Mouse (Mus musculus) CH12.LX (cell line): ENCODE measurements at regions not wholly inside any gene's neighbourhood (a gene's known extent, or its start where the extent isn't known, plus 50 kb on each side); places are given as distances from the start of the nearest gene placed in this dataset.

ENCODE experiments used
- DNase-seq: peaks from one replicate; pipeline ENCODE4 v3.0.0-alpha.2; 2013; ENCODE audit errors: extremely low read depth
- H3K27ac ChIP-seq: 2 replicates; pipeline ENCODE4 v1.5.1; 2012; ENCODE audit warnings: low read depth, mild to moderate bottlenecking, control low read depth, moderate library complexity; ENCODE audit not compliant: insufficient read depth
- H3K27me3 ChIP-seq: replicated peaks from 2 replicates; pipeline ENCODE3; 2012; ENCODE audit warnings: inconsistent platforms
- H3K36me3 ChIP-seq, 2 experiments: replicated peaks in 1 of 2; 2 replicates each; pipeline versions ENCODE3 to v1.6.1; 2012; ENCODE audit warnings: inconsistent platforms in 1 of 2, low read length in 1 of 2, mild to moderate bottlenecking in 1 of 2, mixed read lengths in 1 of 2, moderate library complexity in 1 of 2; ENCODE audit not compliant: control insufficient read depth in 1 of 2, insufficient read depth in 1 of 2
- H3K4me1 ChIP-seq, 2 experiments: 2 replicates each; pipeline ENCODE4 v1.6.1; 2012; ENCODE audit warnings: inconsistent platforms in 1 of 2, moderate library complexity in 1 of 2; ENCODE audit not compliant: insufficient read depth in 2 of 2, control insufficient read depth in 1 of 2
- H3K4me2 ChIP-seq: 2 replicates; pipeline ENCODE4 v1.6.1; 2012; ENCODE audit warnings: low read depth, mild to moderate bottlenecking, control low read depth; ENCODE audit not compliant: poor library complexity, insufficient read depth, severe bottlenecking
- H3K4me3 ChIP-seq, 3 experiments: fragments of 150-350 bp in 1 of 3; sonication (generic) in 1 of 3; replicated peaks in 1 of 3; 2 replicates each; pipeline versions ENCODE3 to v1.5.1; 2011 to 2012; ENCODE audit warnings: low read depth in 2 of 3, low read length in 2 of 3, mild to moderate bottlenecking in 2 of 3, moderate library complexity in 2 of 3, control low read depth in 1 of 3, improper control_type of control experiment in 1 of 3, inconsistent platforms in 1 of 3, mixed read lengths in 1 of 3; ENCODE audit not compliant: poor library complexity in 1 of 3
- H3K79me2 ChIP-seq: replicated peaks from 2 replicates; pipeline ENCODE4 v1.6.1; 2012; ENCODE audit warnings: mild to moderate bottlenecking, moderate library complexity; ENCODE audit not compliant: control insufficient read depth, poor library complexity, insufficient read depth, severe bottlenecking; ENCODE audit errors: extremely low read depth
- H3K9ac ChIP-seq: 2 replicates; pipeline ENCODE4 v1.6.1; 2012; ENCODE audit warnings: low read depth, mild to moderate bottlenecking, control low read depth, moderate library complexity; ENCODE audit not compliant: insufficient read depth
- H3K9me3 ChIP-seq: replicated peaks from 2 replicates; pipeline ENCODE3; 2012; ENCODE audit warnings: low read length, inconsistent platforms, mixed read lengths
- BHLHE40 ChIP-seq: IDR thresholded peaks from 2 replicates; pipeline ENCODE4 v1.6.1; 2011; ENCODE audit warnings: mild to moderate bottlenecking, low read depth, low read length, improper control_type of control experiment
- CTCF ChIP-seq, 2 experiments: IDR thresholded peaks in 1 of 2; conservative IDR thresholded peaks in 1 of 2; 2 replicates each; pipeline ENCODE4 v1.5.1; 2011 to 2012; ENCODE audit warnings: low read depth in 2 of 2, low read length in 2 of 2, improper control_type of control experiment in 1 of 2, inconsistent platforms in 1 of 2, mild to moderate bottlenecking in 1 of 2, moderate library complexity in 1 of 2
- E2F4 ChIP-seq: IDR thresholded peaks from 2 replicates; pipeline ENCODE4 v1.6.1; 2011; ENCODE audit warnings: low read depth, low read length, improper control_type of control experiment; ENCODE audit not compliant: insufficient replicate concordance
- EP300 ChIP-seq: IDR thresholded peaks from 2 replicates; pipeline ENCODE4 v1.6.1; 2011; ENCODE audit warnings: low read length, improper control_type of control experiment
- ETS1 ChIP-seq: conservative IDR thresholded peaks from 2 replicates; pipeline ENCODE4 v1.6.1; 2012; ENCODE audit warnings: low read depth, mild to moderate bottlenecking, inconsistent platforms, low read length, improper control_type of control experiment, moderate library complexity
- HCFC1 ChIP-seq: IDR thresholded peaks from 2 replicates; pipeline ENCODE4 v1.6.1; 2012; ENCODE audit warnings: low read depth, mild to moderate bottlenecking, inconsistent platforms, low read length, improper control_type of control experiment
- IRF4 ChIP-seq: IDR thresholded peaks from 2 replicates; pipeline ENCODE4 v1.6.1; 2014; ENCODE audit warnings: low read depth, mild to moderate bottlenecking, inconsistent platforms, low read length, improper control_type of control experiment
- JUN ChIP-seq: IDR thresholded peaks from 2 replicates; pipeline ENCODE4 v1.6.1; 2011; ENCODE audit warnings: low read depth, mild to moderate bottlenecking, low read length, improper control_type of control experiment, moderate library complexity; ENCODE audit not compliant: insufficient read depth
- JUND ChIP-seq: conservative IDR thresholded peaks from 2 replicates; pipeline ENCODE4 v1.6.1; 2011; ENCODE audit warnings: low read depth, low read length, improper control_type of control experiment
- KAT2A ChIP-seq: IDR thresholded peaks from 2 replicates; pipeline ENCODE4 v1.6.1; 2012; ENCODE audit warnings: low read length, improper control_type of control experiment, inconsistent platforms; ENCODE audit not compliant: insufficient replicate concordance
- MEF2A ChIP-seq: IDR thresholded peaks from 2 replicates; pipeline ENCODE4 v1.6.1; 2014; ENCODE audit warnings: low read depth, mild to moderate bottlenecking, inconsistent platforms, low read length, improper control_type of control experiment, borderline replicate concordance
- MYC ChIP-seq: IDR thresholded peaks from 2 replicates; pipeline ENCODE4 v1.6.1; 2011; ENCODE audit warnings: low read depth, mild to moderate bottlenecking, improper control_type of control experiment, low read length
- NRF1 ChIP-seq: IDR thresholded peaks from 2 replicates; pipeline ENCODE4 v1.6.1; 2014; ENCODE audit warnings: low read depth, mild to moderate bottlenecking, inconsistent platforms, low read length, improper control_type of control experiment, moderate library complexity
- PAX5 ChIP-seq: IDR thresholded peaks from 2 replicates; pipeline ENCODE4 v1.6.1; 2012; ENCODE audit warnings: low read length, inconsistent platforms, mixed read lengths
- RAD21 ChIP-seq: IDR thresholded peaks from 2 replicates; pipeline ENCODE4 v1.6.1; 2011; ENCODE audit warnings: low read depth, mild to moderate bottlenecking, low read length, improper control_type of control experiment, moderate library complexity
- RCOR1 ChIP-seq: conservative IDR thresholded peaks from 2 replicates; pipeline ENCODE4 v1.6.1; 2012; ENCODE audit warnings: low read depth, mild to moderate bottlenecking, inconsistent platforms, low read length, improper control_type of control experiment
- UBTF ChIP-seq: IDR thresholded peaks from 2 replicates; pipeline ENCODE4 v1.6.1; 2012; ENCODE audit warnings: low read depth, mild to moderate bottlenecking, inconsistent platforms, low read length, improper control_type of control experiment, moderate library complexity
- USF1 ChIP-seq: IDR thresholded peaks from 2 replicates; pipeline ENCODE4 v1.6.1; 2014; ENCODE audit warnings: low read depth, mild to moderate bottlenecking, inconsistent platforms, low read length, improper control_type of control experiment
- dilution Hi-C: fragments of 300-500 bp; cut with MboI; formaldehyde crosslinking; loops from 2 replicates; pipeline ENCODE4 v1.14.3; 2020; ENCODE audit warnings: low sequenced_read_pairs; ENCODE audit not compliant: extremely low pct_unique_long_range_greater_than_20kb, extremely low pct_ligation_motif_present
- in situ Hi-C: fragments of 300-500 bp; cut with MboI; formaldehyde crosslinking; loops from 3 replicates; pipeline ENCODE4 v1.14.3; 2019; ENCODE audit warnings: low sequenced_read_pairs, low pct_ligation_motif_present, low pct_unique_long_range_greater_than_20kb, mixed read lengths

DNA sequence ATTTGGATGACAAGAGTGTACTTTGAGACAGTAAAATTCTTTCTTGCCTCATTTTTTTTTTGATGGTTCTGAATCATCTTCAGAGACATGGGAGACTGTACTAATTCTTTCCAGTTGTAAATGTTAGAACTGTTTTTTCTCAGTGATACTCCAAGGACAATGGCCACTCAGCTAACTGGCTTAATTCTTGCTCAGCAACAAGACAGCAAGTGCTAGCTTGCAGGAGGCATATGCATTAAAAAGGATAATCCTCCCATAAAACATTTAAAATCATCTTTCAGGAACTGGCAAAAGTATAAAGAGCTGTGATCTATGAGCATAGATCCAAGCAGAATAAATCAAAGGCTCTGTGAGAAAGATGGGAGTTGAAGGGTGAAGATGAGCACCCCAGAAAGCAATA lies 587.9 kb upstream of the Nrsn1 start:
- Histone ChIP-seq H3K9ac (no peak overlapping the region), H3K9me3 (no peaks in the 10 kb centered on the region), H3K4me3 (no peak overlapping the region), H3K36me3 (no peaks in the 10 kb centered on the region), H3K4me1 (no peaks in the 10 kb centered on the region), H3K79me2 (no peaks in the 10 kb centered on the region), H3K4me2 (no peak overlapping the region), H3K27ac (no peak overlapping the region), H3K27me3 (no peaks in the 10 kb centered on the region)
- no peak for DNase-seq
- TF ChIP-seq E2F4 (no peak), JUND (no peak)
- in situ Hi-C loops (no loop called here), dilution Hi-C loops (no loop called here)

DNA sequence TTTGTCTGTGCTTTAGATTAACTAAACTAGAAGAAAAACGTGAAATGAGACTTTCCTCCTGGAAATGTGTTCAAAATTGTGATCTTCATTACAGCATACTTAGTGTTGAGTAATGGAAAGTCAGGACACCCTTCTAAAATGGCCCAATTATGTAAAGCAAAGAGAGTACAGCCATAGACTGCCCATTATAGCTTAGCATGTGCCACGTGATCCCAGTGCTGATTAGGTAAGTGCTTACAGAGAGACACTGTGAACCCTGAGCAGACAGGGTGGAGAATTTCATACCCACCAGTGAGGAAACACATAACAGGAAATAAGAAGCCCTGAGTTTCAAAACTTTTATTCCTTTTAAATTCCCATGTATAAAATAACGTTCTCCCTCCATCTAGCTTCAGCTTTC lies 587.3 kb upstream of the Nrsn1 start:
- dilution Hi-C loops (no loop called here), in situ Hi-C loops (no loop called here)
- Histone ChIP-seq H3K79me2 (no peaks in the 10 kb centered on the region), H3K27ac (no peak overlapping the region), H3K27me3 (no peaks in the 10 kb centered on the region), H3K36me3 (no peaks in the 10 kb centered on the region), H3K4me1 (no peaks in the 10 kb centered on the region), H3K4me2 (no peak overlapping the region), H3K9ac (no peak overlapping the region), H3K4me3 (no peak overlapping the region), H3K9me3 (no peaks in the 10 kb centered on the region)
- no peak for DNase-seq
- TF ChIP-seq HCFC1 = no peak
- no peak for TF ChIP-seq NRF1
- TF ChIP-seq UBTF = no peak
- no peak for TF ChIP-seq USF1
- no peak for TF ChIP-seq MYC
- TF ChIP-seq JUN = no peak
- TF ChIP-seq PAX5 = no peak
- no peak for TF ChIP-seq CTCF (conservative IDR thresholded peaks at IDR 0.05 in 1 of 2, IDR thresholded peaks at IDR 0.05 in 1 of 2; ENCODE audit: low read depth in 2 of 2, low read length in 2 of 2)
- TF ChIP-seq KAT2A = no peak
- TF ChIP-seq EP300 = no peak
- TF ChIP-seq JUND = no peak
- TF ChIP-seq RAD21 = no peak
- no peak for TF ChIP-seq IRF4
- TF ChIP-seq ETS1 = no peak
- no peak for TF ChIP-seq MEF2A
- TF ChIP-seq RCOR1 = no peak
- no peak for TF ChIP-seq BHLHE40
